Mouse (Mus musculus) effector memory CD4-positive, alpha-beta T cell, adult 5 months (primary cell): ENCODE measurements around the gene Ggnbp2. TPM values are rescaled to one million over a fixed set of nuclear protein-coding genes. Genes with fewer than 3 reads are reported as not detected.

Experiments used
- polyA plus RNA-seq: library from polyadenylated mRNA; unstranded; fragments of 100-300 nt; shearing (Covaris generic); gene quantifications from one replicate; pipeline ENCODE4 v1.2.1, GENCODE M21; 2017

Gene Ggnbp2
- 124 TPM for polyA plus RNA-seq

GRCm38 (mm10) chr11:84870337-84871043, at the start of gene Ggnbp2:
Gene Ggnbp2 (minus strand): TSS chr11:84870817.

DNA sequence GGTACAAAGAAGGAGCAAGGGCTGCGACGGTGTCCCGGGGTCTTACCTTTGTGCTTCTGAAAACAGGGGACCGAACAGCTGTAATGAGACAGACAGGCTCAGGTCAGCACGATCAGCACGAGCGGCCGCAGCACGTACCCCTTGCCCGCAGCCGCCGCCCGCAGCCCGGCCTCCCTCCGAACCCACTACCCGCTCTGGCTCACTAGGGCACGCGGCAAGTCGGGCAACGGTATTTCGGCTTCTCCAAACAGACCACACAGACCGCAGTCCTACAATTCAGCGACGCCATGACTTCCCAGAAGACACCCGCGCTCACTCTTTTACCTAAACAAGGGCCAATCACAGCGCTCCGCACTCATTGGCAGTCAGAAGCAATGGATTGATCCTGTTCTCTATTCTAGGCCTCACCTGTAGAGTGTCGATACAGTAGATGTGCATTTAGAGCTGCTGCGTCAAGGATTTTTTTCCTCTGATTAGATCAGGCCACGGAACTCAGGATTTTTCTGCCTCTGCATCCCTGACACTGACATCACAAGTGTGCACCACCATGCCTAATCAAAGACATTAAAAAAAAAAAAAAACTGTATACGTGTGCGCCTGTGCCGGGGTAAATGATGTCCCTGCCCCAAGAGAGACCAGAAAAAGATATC, 45.6 kb upstream of the Ggnbp2 start, which contains the start of gene Znhit3:
Znhit3 (minus strand) TSS at position 314 of the 650 bp plus-strand sequence.

GRCm38 (mm10) chr11:84879772-84880464, 9.3 kb upstream of the Ggnbp2 start, which contains the start of the genes Myo19 and Pigw:
Gene Myo19 (plus strand): TSS chr11:84880148.
Gene Pigw (minus strand): TSS chr11:84880285.

GRCm38 (mm10) chr11:84828516-84829399, 41.9 kb downstream of the Ggnbp2 start, which contains the start of gene Dhrs11:
Gene Dhrs11 (minus strand): TSS chr11:84828994.

DNA sequence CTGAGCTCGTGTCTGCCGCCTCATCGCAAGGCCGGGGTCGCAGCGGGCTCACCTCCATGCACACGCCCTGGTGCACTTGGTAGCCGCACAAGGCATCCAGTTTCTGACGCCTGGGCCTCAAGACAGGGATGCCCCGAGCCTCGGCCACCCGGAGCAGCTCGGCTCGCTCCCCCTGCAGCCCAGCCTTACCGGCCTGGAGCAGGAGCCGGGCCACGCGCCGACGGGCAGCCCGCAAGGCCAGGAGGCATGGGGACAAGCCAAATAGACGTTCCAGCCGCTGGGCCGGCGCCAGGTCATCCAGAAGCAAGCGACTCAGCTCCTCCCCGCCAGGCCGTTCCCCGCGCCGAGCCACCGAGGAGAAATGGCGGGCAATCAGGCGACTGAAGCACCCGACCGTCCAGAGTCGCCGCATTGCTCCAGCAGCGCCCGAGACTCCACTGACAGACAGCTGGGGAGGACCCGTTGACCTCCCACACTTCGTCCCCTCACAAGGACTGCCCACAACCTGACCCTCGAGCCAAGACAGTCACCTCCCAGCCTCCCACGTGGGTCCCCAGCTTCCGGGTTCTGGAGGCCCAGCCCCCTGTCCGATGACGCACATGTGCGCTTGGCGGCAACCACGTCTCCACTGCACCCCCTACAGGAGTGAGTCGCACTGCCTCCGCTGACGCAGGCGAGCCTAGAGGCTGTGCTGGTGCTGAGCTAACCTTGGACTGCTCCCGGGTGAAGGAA, 51.5 kb downstream of the Ggnbp2 start, which contains the start of gene Mrm1:
Mrm1 (minus strand) TSS at position 555 of the 732 bp plus-strand sequence.

Other genes starting within 250 kb of the Ggnbp2 start
- 27.5 TPM for gene Mrm1, start 51.3 kb downstream of the Ggnbp2 start, polyA plus RNA-seq
- gene Dhrs11, start 41.8 kb downstream of the Ggnbp2 start, polyA plus RNA-seq = 26.4 TPM
- 1.8 TPM for gene Myo19, start 9.3 kb upstream of the Ggnbp2 start, polyA plus RNA-seq
- gene Pigw, start 9.5 kb upstream of the Ggnbp2 start, polyA plus RNA-seq = 2.2 TPM
- 25.4 TPM for gene Znhit3, start 45.5 kb upstream of the Ggnbp2 start, polyA plus RNA-seq
- gene Car4, start 87.0 kb upstream of the Ggnbp2 start, polyA plus RNA-seq = not detected